7 mouse cellular contexts compared by ENCODE assay signal in the genomic region with DNA sequence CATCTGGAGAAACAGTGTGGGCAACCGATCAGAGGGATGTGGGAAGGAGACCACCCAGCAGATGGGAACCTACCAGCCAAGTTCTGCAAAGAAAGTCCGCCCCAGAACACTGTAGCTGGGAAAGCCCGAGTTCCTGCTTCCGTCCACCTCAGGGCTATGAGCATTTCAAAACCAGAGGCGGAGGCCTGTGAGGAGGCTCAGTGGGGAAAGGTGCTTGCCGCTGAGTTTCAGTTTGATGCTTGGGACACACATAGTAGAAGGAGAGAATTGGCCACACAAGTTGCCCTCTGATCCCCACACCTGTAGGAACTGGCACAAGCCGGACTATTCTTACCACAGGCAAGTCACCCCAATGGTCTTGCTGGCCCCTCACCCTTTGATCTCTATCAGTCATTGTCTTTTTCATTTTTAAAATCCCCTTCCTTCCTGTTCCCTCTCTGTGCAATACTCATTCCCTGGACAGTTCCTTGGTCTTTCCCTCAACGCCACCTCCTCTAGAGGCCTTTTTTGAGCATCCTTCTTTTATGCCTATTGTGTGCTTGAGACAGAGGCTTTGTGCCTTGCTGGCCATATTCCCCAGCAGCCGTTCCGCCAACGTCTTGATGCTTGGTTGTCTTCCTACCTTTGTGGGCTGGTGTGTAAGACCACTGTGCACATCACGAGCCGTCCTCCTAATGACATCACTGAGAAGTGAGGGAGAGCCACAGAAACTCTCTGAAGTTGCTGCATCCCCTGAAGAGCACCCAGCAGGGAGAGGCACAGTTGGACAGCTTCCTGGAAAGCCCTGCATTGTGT.
"Had no signal": no experiment of that assay in that cellular context is flagged by ENCODE, and none has a peak within 500 bp of the region (broad histone marks: within the 10 kb centered on the region; RNA-seq: fewer than 3 reads in every experiment).

No protein-coding gene starts in this region.

- H3K9ac ChIP-seq: intestine, embryonic 15.5 days; liver, embryonic 13.5 days; midbrain, embryonic 13.5 days had no signal

- H3K27ac ChIP-seq: intestine, embryonic 15.5 days; liver, embryonic 13.5 days; midbrain, embryonic 13.5 days had no signal

- H3K4me1 ChIP-seq: liver, embryonic 13.5 days had no signal

- H3K9me3 ChIP-seq: intestine, embryonic 15.5 days; liver, embryonic 13.5 days; midbrain, embryonic 13.5 days had no signal

- H3K4me3 ChIP-seq: intestine, embryonic 15.5 days; liver, embryonic 13.5 days; midbrain, embryonic 13.5 days had no signal

- ATAC-seq: intestine, embryonic 15.5 days; midbrain, embryonic 13.5 days had no signal

- H3K4me2 ChIP-seq: intestine, embryonic 15.5 days; liver, embryonic 13.5 days; midbrain, embryonic 13.5 days had no signal

- DNase-seq: kidney, adult 2 months; kidney, postnatal 25 days; layer of hippocampus, adult 9-11 months; liver, embryonic 13.5 days; thymus, postnatal 36 days had no signal

- H3K36me3 ChIP-seq: intestine, embryonic 15.5 days; liver, embryonic 13.5 days; midbrain, embryonic 13.5 days had no signal

- H3K27me3 ChIP-seq: intestine, embryonic 15.5 days; liver, embryonic 13.5 days; midbrain, embryonic 13.5 days had no signal
